Mouse (Mus musculus) forebrain, embryonic 11.5 days (tissue): ENCODE data around the gene Mmp7. TPM values are rescaled to one million over a fixed set of nuclear protein-coding genes. Genes with fewer than 3 reads are reported as not detected.

Experiments
- polyA plus RNA-seq: library from polyadenylated mRNA; unstranded; fragments of >200 nt; fragmentation: Nextera tagmentation; extraction: Ambion mirVana; gene quantifications from 2 replicates; pipeline ENCODE4 v1.2.1, GENCODE M21; 2014

Mmp7 gene
- polyA plus RNA-seq, 1 experiment from 2014 or later = not detected

Other genes with a start within 250 kb of the Mmp7 start
- not detected in 2 replicates for gene Mmp3, start 246.3 kb upstream of the Mmp7 start, polyA plus RNA-seq
- gene Mmp10, start 189.7 kb upstream of the Mmp7 start, polyA plus RNA-seq = not detected in 2 replicates
- gene Mmp8, start 133.6 kb upstream of the Mmp7 start, polyA plus RNA-seq = not detected in 2 replicates
- gene Mmp27, start 120.7 kb upstream of the Mmp7 start, polyA plus RNA-seq = not detected in 2 replicates
- gene Mmp20, start 63.9 kb upstream of the Mmp7 start, polyA plus RNA-seq = not detected in 2 replicates
- 120 and 122 TPM in 2 replicates for gene Tmem123, start 72.0 kb downstream of the Mmp7 start, polyA plus RNA-seq
- 45.6 and 47.7 TPM in 2 replicates for gene Birc2, start 145.0 kb downstream of the Mmp7 start, polyA plus RNA-seq
- gene Birc3, start 181.1 kb downstream of the Mmp7 start, polyA plus RNA-seq = 2.2 and 3.2 TPM in 2 replicates